Mouse (Mus musculus) megakaryocyte, embryonic 14.5 days (primary cell): ENCODE results near the gene Foxn3.

ENCODE experiments used
- FLI1 ChIP-seq: IDR thresholded peaks from 2 replicates; pipeline ENCODE4 v1.6.1; 2012; ENCODE audit warnings: low read length, inconsistent platforms, mixed read lengths
- GATA1 ChIP-seq: IDR thresholded peaks from 3 replicates; pipeline ENCODE4 v1.6.1; 2012; ENCODE audit warnings: mixed read lengths, low read length, inconsistent platforms, borderline replicate concordance

DNA sequence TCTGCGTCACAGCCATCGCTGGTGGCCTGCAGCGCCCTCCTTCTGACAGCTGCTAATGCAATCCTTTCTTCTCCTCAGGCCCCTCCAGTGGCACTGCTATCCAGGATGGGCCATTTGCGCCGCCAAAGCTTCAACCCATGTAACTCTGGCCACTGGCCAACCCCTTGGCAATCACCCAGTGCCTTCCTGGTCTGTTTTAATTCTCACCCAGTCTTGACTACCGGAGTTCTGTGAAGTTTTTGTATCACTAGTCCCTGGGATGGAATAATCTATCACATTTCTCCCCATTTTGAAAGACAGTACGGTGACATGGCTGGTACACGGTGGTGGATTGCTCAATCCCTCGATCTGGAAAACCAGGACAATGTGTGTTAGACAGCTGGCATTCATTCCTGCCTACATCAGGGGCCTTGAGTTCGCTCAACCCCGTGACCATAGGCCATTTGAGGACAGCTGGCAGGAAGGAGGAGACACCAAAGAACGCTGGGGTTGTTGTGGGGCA lies 189.2 kb downstream of the Foxn3 start:
- no peak for TF ChIP-seq GATA1
- no peak for TF ChIP-seq FLI1
